Mouse (Mus musculus): ENCODE measurements at regions not wholly inside any gene's neighbourhood (a gene's known extent, or its start where the extent isn't known, plus 50 kb on each side); places are given as distances from the start of the nearest gene placed in this dataset.

- no peaks in the 10 kb centered on the region for H3K9me3 ChIP-seq
- TF ChIP-seq FLI1 (IDR thresholded peaks at IDR 0.05; ENCODE audit: low read length) (no peak), GATA1 (IDR thresholded peaks at IDR 0.05; ENCODE audit: borderline replicate concordance, low read length) (no peak)
- no peaks in the 10 kb centered on the region for H3K36me3 ChIP-seq (replicated peaks; ENCODE audit: low read length)
- peaks cover 14% of the 10 kb centered on the region for H3K27me3 ChIP-seq (replicated peaks)
- no peak overlapping the region for H3K4me3 ChIP-seq (replicated peaks)
- no peaks in the 10 kb centered on the region for H3K4me1 ChIP-seq
These were observed 145.8 kb upstream of the Tut7 start for GRCm38 (mm10) chr13:59968584-59969240.

- peaks cover 10% of the 10 kb centered on the region for H3K27me3 ChIP-seq (replicated peaks)
- H3K36me3 ChIP-seq (replicated peaks; ENCODE audit: low read length), result no peaks in the 10 kb centered on the region
- H3K9me3 ChIP-seq, result no peaks in the 10 kb centered on the region
- no peak overlapping the region for H3K4me3 ChIP-seq (replicated peaks)
- TF ChIP-seq FLI1 (IDR thresholded peaks at IDR 0.05; ENCODE audit: low read length) (no peak), GATA1 (IDR thresholded peaks at IDR 0.05; ENCODE audit: borderline replicate concordance, low read length) (no peak)
- no peaks in the 10 kb centered on the region for H3K4me1 ChIP-seq
These were observed 143.7 kb upstream of the Tut7 start for GRCm38 (mm10) chr13:59966535-59967255.

- TF ChIP-seq GATA1 (IDR thresholded peaks at IDR 0.05; ENCODE audit: borderline replicate concordance, low read length), result no peak
- TF ChIP-seq FLI1 (IDR thresholded peaks at IDR 0.05; ENCODE audit: low read length), result no peak
These were observed 142.0 kb upstream of the Tut7 start for GRCm38 (mm10) chr13:59964981-59965380.

GRCm38 (mm10) chr13:59962676-59963664 lies 140.0 kb upstream of the Tut7 start:
- H3K36me3 ChIP-seq (replicated peaks; ENCODE audit: low read length), result no peaks in the 10 kb centered on the region
- no peaks in the 10 kb centered on the region for H3K27me3 ChIP-seq (replicated peaks)
- H3K4me3 ChIP-seq (replicated peaks), result no peak overlapping the region
- TF ChIP-seq GATA1 (IDR thresholded peaks at IDR 0.05; ENCODE audit: borderline replicate concordance, low read length) (no peak), FLI1 (IDR thresholded peaks at IDR 0.05; ENCODE audit: low read length) (no peak)
- H3K4me1 ChIP-seq, result no peaks in the 10 kb centered on the region
- H3K9me3 ChIP-seq, result no peaks in the 10 kb centered on the region

More at GRCm38 (mm10) chr13:59964981-59965380, 142.0 kb upstream of the Tut7 start:
- no peaks in the 10 kb centered on the region for H3K36me3 ChIP-seq (replicated peaks; ENCODE audit: low read length)
- no peaks in the 10 kb centered on the region for H3K9me3 ChIP-seq
- H3K4me1 ChIP-seq, result no peaks in the 10 kb centered on the region
- no peaks in the 10 kb centered on the region for H3K27me3 ChIP-seq (replicated peaks)
- H3K4me3 ChIP-seq (replicated peaks), result no peak overlapping the region

- Histone ChIP-seq H3K36me3 (replicated peaks; ENCODE audit: low read length) (no peaks in the 10 kb centered on the region), H3K4me3 (replicated peaks) (no peak overlapping the region), H3K9me3 (no peaks in the 10 kb centered on the region), H3K27me3 (replicated peaks) (no peaks in the 10 kb centered on the region), H3K4me1 (no peaks in the 10 kb centered on the region)
- no peak for TF ChIP-seq FLI1 (IDR thresholded peaks at IDR 0.05; ENCODE audit: low read length)
- no peak for TF ChIP-seq GATA1 (IDR thresholded peaks at IDR 0.05; ENCODE audit: borderline replicate concordance, low read length)
These were observed 133.5 kb upstream of the Tut7 start for GRCm38 (mm10) chr13:59956441-59956840.

GRCm38 (mm10) chr13:59952809-59953208 lies 129.9 kb upstream of the Tut7 start:
- Histone ChIP-seq H3K4me3 (replicated peaks) (no peak overlapping the region), H3K9me3 (no peaks in the 10 kb centered on the region), H3K27me3 (replicated peaks) (no peaks in the 10 kb centered on the region), H3K4me1 (no peaks in the 10 kb centered on the region), H3K36me3 (replicated peaks; ENCODE audit: low read length) (no peaks in the 10 kb centered on the region)
- TF ChIP-seq FLI1 (IDR thresholded peaks at IDR 0.05; ENCODE audit: low read length), result no peak
- TF ChIP-seq GATA1 (IDR thresholded peaks at IDR 0.05; ENCODE audit: borderline replicate concordance, low read length), result no peak

GRCm38 (mm10) chr13:59952116-59952515 lies 129.2 kb upstream of the Tut7 start:
- Histone ChIP-seq H3K4me3 (replicated peaks) (no peak overlapping the region), H3K36me3 (replicated peaks; ENCODE audit: low read length) (no peaks in the 10 kb centered on the region), H3K4me1 (no peaks in the 10 kb centered on the region), H3K27me3 (replicated peaks) (no peaks in the 10 kb centered on the region), H3K9me3 (no peaks in the 10 kb centered on the region)
- TF ChIP-seq GATA1 (IDR thresholded peaks at IDR 0.05; ENCODE audit: borderline replicate concordance, low read length) (no peak), FLI1 (IDR thresholded peaks at IDR 0.05; ENCODE audit: low read length) (no peak)

GRCm38 (mm10) chr13:59950281-59950680 lies 127.3 kb upstream of the Tut7 start:
- TF ChIP-seq FLI1 (IDR thresholded peaks at IDR 0.05; ENCODE audit: low read length) (no peak), GATA1 (IDR thresholded peaks at IDR 0.05; ENCODE audit: borderline replicate concordance, low read length) (no peak)
- Histone ChIP-seq H3K4me1 (no peaks in the 10 kb centered on the region), H3K9me3 (no peaks in the 10 kb centered on the region), H3K4me3 (replicated peaks) (no peak overlapping the region), H3K27me3 (replicated peaks) (no peaks in the 10 kb centered on the region), H3K36me3 (replicated peaks; ENCODE audit: low read length) (no peaks in the 10 kb centered on the region)

- Histone ChIP-seq H3K9me3 (no peaks in the 10 kb centered on the region), H3K4me3 (replicated peaks) (no peak overlapping the region), H3K4me1 (no peaks in the 10 kb centered on the region), H3K27me3 (replicated peaks) (no peaks in the 10 kb centered on the region), H3K36me3 (replicated peaks; ENCODE audit: low read length) (no peaks in the 10 kb centered on the region)
- no peak for TF ChIP-seq FLI1 (IDR thresholded peaks at IDR 0.05; ENCODE audit: low read length)
- no peak for TF ChIP-seq GATA1 (IDR thresholded peaks at IDR 0.05; ENCODE audit: borderline replicate concordance, low read length)
These were observed 126.5 kb upstream of the Tut7 start for GRCm38 (mm10) chr13:59949471-59949870.
